Mouse (Mus musculus) MEL-GATA-1-ER (cell line): ENCODE data around the gene Olfr497.

Experiments used
- DNase-seq: peaks from one replicate; pipeline ENCODE4 v3.0.0-alpha.2; 2012; ENCODE audit warnings: low read depth; ENCODE audit errors: extremely low read depth

Gene Olfr497

GRCm38 (mm10) chr7:108420121-108420520 is at the start of gene Olfr497:
TSS of gene Olfr497 (plus strand) at chr7:108420421.
- no peak for DNase-seq

DNA sequence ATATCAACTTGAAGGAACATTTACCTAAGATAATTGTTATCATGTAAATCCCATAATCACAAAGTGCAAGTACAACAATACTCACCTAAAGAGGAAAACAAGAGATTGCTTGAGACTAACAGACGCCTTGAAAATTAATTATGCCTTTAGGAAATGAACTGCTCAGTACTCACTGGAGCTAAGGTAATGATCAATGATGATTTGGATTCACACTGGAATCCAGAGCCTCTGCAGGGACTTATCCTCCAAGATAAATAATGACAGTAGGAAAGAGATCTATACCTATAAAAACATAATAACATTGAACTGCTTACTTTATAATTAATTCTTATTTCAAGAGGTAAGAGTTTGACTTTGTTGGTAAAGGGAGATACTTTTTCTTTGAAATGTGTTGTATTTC is 27.4 kb upstream of the Olfr497 start, which contains the start of gene Olfr495:
TSS of gene Olfr495 (plus strand) at position 301 of the 400 bp plus-strand sequence.
- no peak for DNase-seq

DNA sequence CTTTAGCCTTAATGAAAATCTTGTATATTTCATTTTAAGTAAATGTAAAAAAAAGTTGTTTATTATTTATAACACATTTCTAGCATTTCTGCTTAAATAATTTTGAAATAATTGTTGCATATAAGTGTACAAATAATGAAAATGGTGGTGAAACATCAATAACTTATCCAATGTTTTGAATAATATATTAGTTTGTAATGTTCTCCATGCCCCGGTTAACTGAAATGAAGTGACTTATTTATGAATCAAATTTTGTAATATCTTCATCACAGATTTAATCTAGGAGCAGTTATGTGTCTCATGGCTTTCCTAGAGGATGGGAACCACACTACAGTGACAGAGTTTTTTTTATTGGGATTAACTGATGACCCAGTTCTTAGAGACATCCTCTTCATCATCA is 44.8 kb downstream of the Olfr497 start, which contains the start of gene Olfr498:
TSS of gene Olfr498 (plus strand) at position 301 of the 400 bp plus-strand sequence.
- no peak for DNase-seq
